Mouse (Mus musculus): ENCODE measurements around the gene Lypd8. TPM values are rescaled to one million over a fixed set of nuclear protein-coding genes. Genes with fewer than 3 reads are reported as not detected.

Gene Lypd8
- polyA plus RNA-seq (2016; fragmentation: Nextera tagmentation; extraction: Ambion mirVana): not detected in 2 replicates

- Histone ChIP-seq H3K4me3 (no peak within 1 kb of the TSS), H3K27me3 (replicated peaks) (peaks cover 7% of the 10 kb centered on the region), H3K4me1 (replicated peaks) (no peaks in the 10 kb centered on the region), H3K9me3 (replicated peaks) (no peaks in the 10 kb centered on the region), H3K27ac (ENCODE audit: poor library complexity, severe bottlenecking) (no peak within 1 kb of the TSS), H3K36me3 (no peaks in the 10 kb centered on the region), H3K4me2 (no peak within 1 kb of the TSS), H3K9ac (no peak within 1 kb of the TSS)
- 79% methylated on average over 3 of the region's 3 CpGs for WGBS
- no peak for ATAC-seq (ENCODE audit: insufficient number of reproducible peaks, low FRiP score)
These were observed at the start of gene Lypd8 for GRCm38 (mm10) chr11:58378763-58379278. Gene Lypd8 (plus strand): TSS chr11:58379043.

- H3K27me3 ChIP-seq (replicated peaks): no peaks in the 10 kb centered on the region
- H3K9ac ChIP-seq: peak overlapping the region; percentile 95
- H3K4me3 ChIP-seq: peak overlapping the region; percentile 90
- peak; percentile 24; the same call in 1 of the 2 replicates for ATAC-seq (ENCODE audit: insufficient number of reproducible peaks, low FRiP score)
- peak overlapping the region; percentile 79 for H3K4me2 ChIP-seq
- peaks cover 34% of the 10 kb centered on the region for H3K36me3 ChIP-seq
- H3K9me3 ChIP-seq (replicated peaks): no peaks in the 10 kb centered on the region
- peak overlapping the region; percentile 41; the same call in 1 of the 2 replicates for H3K27ac ChIP-seq (ENCODE audit: poor library complexity, severe bottlenecking)
- H3K4me1 ChIP-seq (replicated peaks): peaks cover 47% of the 10 kb centered on the region
- under 1% methylated on average over 21 of the region's 21 CpGs for WGBS
These were observed 49.0 kb upstream of the Lypd8 start for GRCm38 (mm10) chr11:58329906-58330275.

GRCm38 (mm10) chr11:58330276-58331148, 48.3 kb upstream of the Lypd8 start, which contains the start of the genes Zfp672 and Sh3bp5l:
Gene Zfp672 (minus strand): TSS chr11:58330339.
Gene Sh3bp5l (plus strand): TSS chr11:58330724.
- ATAC-seq (ENCODE audit: insufficient number of reproducible peaks, low FRiP score): peak; percentile 93

GRCm38 (mm10) chr11:58331149-58331495, 47.7 kb upstream of the Lypd8 start:
- no peaks in the 10 kb centered on the region for H3K27me3 ChIP-seq (replicated peaks)
- H3K9me3 ChIP-seq (replicated peaks): no peaks in the 10 kb centered on the region
- H3K4me3 ChIP-seq: peak overlapping the region; percentile 90
- 12% methylated on average over 10 of the region's 10 CpGs for WGBS
- peak overlapping the region; percentile 95 for H3K9ac ChIP-seq
- ATAC-seq (ENCODE audit: insufficient number of reproducible peaks, low FRiP score): no peak
- H3K4me2 ChIP-seq: peak overlapping the region; percentile 90
- H3K27ac ChIP-seq (ENCODE audit: poor library complexity, severe bottlenecking): peak overlapping the region; percentile 69; the same call in 1 of the 2 replicates
- peaks cover 36% of the 10 kb centered on the region for H3K36me3 ChIP-seq
- H3K4me1 ChIP-seq (replicated peaks): peaks cover 49% of the 10 kb centered on the region

More at GRCm38 (mm10) chr11:58330276-58331148, 48.3 kb upstream of the Lypd8 start, which contains the start of the genes Zfp672 and Sh3bp5l:
- no peaks in the 10 kb centered on the region for H3K27me3 ChIP-seq (replicated peaks)
- H3K4me3 ChIP-seq: peak within 1 kb of the TSS; percentile 90
- peak within 1 kb of the TSS; percentile 95 for H3K9ac ChIP-seq
- H3K9me3 ChIP-seq (replicated peaks): no peaks in the 10 kb centered on the region
- peaks cover 49% of the 10 kb centered on the region for H3K4me1 ChIP-seq (replicated peaks)
- H3K36me3 ChIP-seq: peaks cover 34% of the 10 kb centered on the region
- WGBS: under 1% methylated on average over 52 of the region's 52 CpGs
- peak within 1 kb of the TSS; percentile 69 for H3K27ac ChIP-seq (ENCODE audit: poor library complexity, severe bottlenecking)
- peak within 1 kb of the TSS; percentile 90 for H3K4me2 ChIP-seq

- 76% methylated on average over 6 of the region's 6 CpGs for WGBS
- peaks cover 39% of the 10 kb centered on the region for H3K36me3 ChIP-seq
- peak overlapping the region; percentile 90 for H3K4me3 ChIP-seq
- ATAC-seq (ENCODE audit: insufficient number of reproducible peaks, low FRiP score): no peak
- no peak overlapping the region for H3K27ac ChIP-seq (ENCODE audit: poor library complexity, severe bottlenecking)
- peak overlapping the region; percentile 90 for H3K4me2 ChIP-seq
- H3K27me3 ChIP-seq (replicated peaks): no peaks in the 10 kb centered on the region
- no peaks in the 10 kb centered on the region for H3K9me3 ChIP-seq (replicated peaks)
- peak overlapping the region; percentile 95 for H3K9ac ChIP-seq
- peaks cover 49% of the 10 kb centered on the region for H3K4me1 ChIP-seq (replicated peaks)
These were observed 47.3 kb upstream of the Lypd8 start for GRCm38 (mm10) chr11:58331546-58331945.

GRCm38 (mm10) chr11:58334746-58335145, 44.1 kb upstream of the Lypd8 start:
- Histone ChIP-seq H3K4me3 (no peak overlapping the region), H3K9ac (no peak overlapping the region), H3K4me2 (no peak overlapping the region; the same call in 1 of the 2 replicates), H3K36me3 (peaks cover 51% of the 10 kb centered on the region), H3K27ac (ENCODE audit: poor library complexity, severe bottlenecking) (peak overlapping the region; percentile 78), H3K4me1 (replicated peaks) (peaks cover 37% of the 10 kb centered on the region), H3K27me3 (replicated peaks) (no peaks in the 10 kb centered on the region), H3K9me3 (replicated peaks) (no peaks in the 10 kb centered on the region)
- WGBS: 41% methylated on average over 3 of the region's 3 CpGs
- no peak for ATAC-seq (ENCODE audit: insufficient number of reproducible peaks, low FRiP score)

GRCm38 (mm10) chr11:58346745-58347144, 32.1 kb upstream of the Lypd8 start:
- no peak for ATAC-seq (ENCODE audit: insufficient number of reproducible peaks, low FRiP score)
- Histone ChIP-seq H3K9ac (no peak overlapping the region), H3K9me3 (replicated peaks) (no peaks in the 10 kb centered on the region), H3K4me2 (no peak overlapping the region), H3K27ac (ENCODE audit: poor library complexity, severe bottlenecking) (no peak overlapping the region), H3K4me3 (no peak overlapping the region), H3K36me3 (peaks cover 49% of the 10 kb centered on the region), H3K27me3 (replicated peaks) (no peaks in the 10 kb centered on the region), H3K4me1 (replicated peaks) (no peaks in the 10 kb centered on the region)
- 79% methylated on average over 4 of the region's 4 CpGs for WGBS

GRCm38 (mm10) chr11:58350628-58351027, 28.2 kb upstream of the Lypd8 start:
- WGBS: 68% methylated on average over 4 of the region's 4 CpGs
- H3K36me3 ChIP-seq: peaks cover 22% of the 10 kb centered on the region
- no peaks in the 10 kb centered on the region for H3K27me3 ChIP-seq (replicated peaks)
- no peak overlapping the region for H3K4me2 ChIP-seq
- peaks cover 10% of the 10 kb centered on the region for H3K4me1 ChIP-seq (replicated peaks)
- no peak overlapping the region for H3K9ac ChIP-seq
- no peak for ATAC-seq (ENCODE audit: insufficient number of reproducible peaks, low FRiP score)
- no peaks in the 10 kb centered on the region for H3K9me3 ChIP-seq (replicated peaks)
- H3K4me3 ChIP-seq: no peak overlapping the region
- H3K27ac ChIP-seq (ENCODE audit: poor library complexity, severe bottlenecking): no peak overlapping the region

GRCm38 (mm10) chr11:58351179-58351578, 27.7 kb upstream of the Lypd8 start:
- 80% methylated on average over 5 of the region's 5 CpGs for WGBS
- no peaks in the 10 kb centered on the region for H3K9me3 ChIP-seq (replicated peaks)
- no peak for ATAC-seq (ENCODE audit: insufficient number of reproducible peaks, low FRiP score)

GRCm38 (mm10) chr11:58352681-58353548, 25.9 kb upstream of the Lypd8 start:
- Histone ChIP-seq H3K9me3 (replicated peaks) (no peaks in the 10 kb centered on the region), H3K4me2 (no peak overlapping the region), H3K4me3 (no peak overlapping the region), H3K27ac (ENCODE audit: poor library complexity, severe bottlenecking) (no peak overlapping the region), H3K36me3 (no peaks in the 10 kb centered on the region), H3K4me1 (replicated peaks) (peaks cover 10% of the 10 kb centered on the region), H3K27me3 (replicated peaks) (no peaks in the 10 kb centered on the region), H3K9ac (no peak overlapping the region)
- peak; percentile 56; the same call in 1 of the 2 replicates for ATAC-seq (ENCODE audit: insufficient number of reproducible peaks, low FRiP score)
- WGBS: 10% methylated on average over 7 of the region's 7 CpGs

More at GRCm38 (mm10) chr11:58351179-58351578, 27.7 kb upstream of the Lypd8 start:
- no peak overlapping the region for H3K4me3 ChIP-seq
- no peak overlapping the region for H3K4me2 ChIP-seq
- H3K36me3 ChIP-seq: peaks cover 16% of the 10 kb centered on the region
- no peak overlapping the region for H3K27ac ChIP-seq (ENCODE audit: poor library complexity, severe bottlenecking)
- H3K9ac ChIP-seq: no peak overlapping the region
- H3K27me3 ChIP-seq (replicated peaks): no peaks in the 10 kb centered on the region
- H3K4me1 ChIP-seq (replicated peaks): peaks cover 10% of the 10 kb centered on the region

Measured in heart, embryonic 12.5 days (tissue).